Mouse (Mus musculus) embryonic fibroblast, embryonic 13.5 days (primary cell): ENCODE results near the gene Crat.

Source experiments
- CTCF ChIP-seq: IDR thresholded peaks from 2 replicates; pipeline ENCODE4 v1.5.1; 2011; ENCODE audit warnings: mild to moderate bottlenecking, control low read depth, low read length, moderate library complexity, borderline replicate concordance; ENCODE audit not compliant: insufficient read depth
- POLR2A ChIP-seq: IDR thresholded peaks from 2 replicates; pipeline ENCODE4 v1.6.1; 2011; ENCODE audit warnings: low read depth, mild to moderate bottlenecking, control low read depth, low read length, moderate library complexity

DNA sequence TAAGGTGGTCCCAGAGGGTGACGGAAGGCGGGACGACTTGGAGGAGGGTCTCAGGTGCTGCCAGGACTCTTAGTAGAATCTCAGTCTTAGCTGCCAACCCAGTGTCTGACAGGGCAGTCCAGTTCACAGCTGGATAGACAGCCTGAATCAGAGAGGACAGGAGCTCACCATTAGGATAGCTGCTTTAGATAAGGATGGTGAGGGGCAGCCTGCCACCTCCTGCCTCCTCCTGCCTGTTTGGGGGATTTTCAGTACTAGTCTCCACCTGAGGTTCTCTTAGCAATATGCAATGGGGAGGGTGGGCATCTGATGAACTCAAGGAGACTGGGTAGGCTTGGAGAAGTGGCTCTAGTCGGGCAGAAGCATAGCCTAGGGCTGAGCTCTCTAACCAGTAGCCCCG lies 932 bp downstream of the Crat start:
- no peak for TF ChIP-seq POLR2A
- no peak for TF ChIP-seq CTCF
